Mouse (Mus musculus): ENCODE data around the gene Cep85l.

The Cep85l gene

DNA sequence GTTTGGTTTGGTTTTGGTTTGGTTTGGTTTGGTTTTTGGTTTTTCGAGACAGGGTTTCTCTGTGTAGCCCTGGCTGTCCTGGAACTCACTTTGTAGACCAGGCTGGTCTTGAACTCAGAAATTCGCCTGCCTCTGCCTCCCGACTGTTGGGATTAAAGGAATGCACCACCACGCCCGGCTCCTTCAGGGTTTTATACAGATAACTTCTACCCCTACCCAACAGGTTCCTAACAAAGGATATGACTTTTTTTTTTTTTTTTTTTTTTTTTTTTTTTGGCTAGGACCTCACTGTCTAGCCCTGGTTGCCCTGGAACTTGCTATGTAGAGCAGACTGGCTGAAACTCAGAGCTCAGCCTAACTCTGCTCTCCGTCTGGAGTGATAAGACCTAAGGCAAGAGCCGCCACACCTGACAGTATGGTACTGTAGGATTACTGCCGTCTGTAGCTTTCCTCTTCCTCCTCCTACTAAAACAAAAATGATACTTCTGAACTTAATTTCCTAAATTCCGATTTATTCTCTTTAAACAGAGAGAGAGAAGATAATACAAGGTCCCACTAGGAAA, 37.5 kb downstream of the Cep85l start:
- no peak for DNase-seq (ENCODE audit: low spot score)

DNA sequence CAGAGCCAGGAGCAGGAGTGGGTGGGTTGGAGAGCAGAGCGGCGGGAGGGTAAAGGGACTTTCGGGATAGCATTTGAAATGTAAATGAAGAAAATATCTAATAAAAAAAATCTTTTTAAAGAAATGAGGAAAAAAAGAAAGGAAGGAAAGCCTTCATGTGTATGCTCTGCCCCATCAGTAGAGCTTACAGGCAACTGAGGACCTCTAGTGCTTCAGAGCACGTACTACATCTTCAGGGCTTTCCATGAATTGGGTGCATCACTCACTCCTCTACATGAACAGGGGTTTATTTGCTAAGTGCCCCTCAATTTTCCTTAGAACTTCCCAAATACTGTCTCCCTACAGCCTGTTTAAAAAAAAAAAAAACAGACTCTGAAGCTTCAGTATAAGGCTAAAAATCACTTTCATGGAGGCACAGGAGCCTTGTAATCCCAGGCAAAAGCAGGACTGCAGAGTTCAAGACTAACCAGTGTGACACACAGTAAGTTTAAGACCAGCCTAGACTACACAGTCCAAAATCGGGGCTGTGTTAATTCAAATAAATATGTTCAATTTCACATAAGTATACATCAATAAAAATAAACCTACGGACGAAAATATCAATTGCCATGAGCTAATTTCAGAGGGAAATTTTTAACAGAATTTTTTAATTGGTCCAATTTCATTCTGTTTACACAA, 38.3 kb downstream of the Cep85l start:
- DNase-seq (ENCODE audit: low spot score), result no peak

DNA sequence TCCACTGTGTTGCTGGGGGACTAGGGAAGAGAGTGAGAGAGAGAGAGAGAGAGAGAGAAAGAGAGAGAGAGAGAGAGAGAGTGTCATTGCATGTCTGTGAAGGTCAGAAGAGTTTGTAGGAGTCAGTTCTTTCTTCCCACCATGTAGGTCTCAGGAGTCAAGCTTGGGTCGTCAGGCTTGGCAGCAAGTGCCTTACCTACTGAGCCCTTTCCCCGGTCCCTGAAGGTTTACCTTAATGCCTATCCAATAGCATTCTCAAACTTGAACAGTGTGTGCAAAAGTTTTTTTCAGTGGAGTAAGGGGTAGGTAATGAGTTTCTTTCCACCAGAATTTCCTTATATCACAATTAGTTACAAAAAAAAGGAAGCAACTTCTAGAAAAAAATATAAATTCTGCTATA, 40.7 kb downstream of the Cep85l start:
- no peak for DNase-seq (ENCODE audit: low spot score)

- no peak for DNase-seq (ENCODE audit: low spot score)
Measured at GRCm38 (mm10) chr10:53337162-53337923, 42.4 kb downstream of the Cep85l start, which contains the start of gene Pln. Gene Pln, plus strand, starts transcription at chr10:53337667.

- DNase-seq (ENCODE audit: low spot score), result no peak
Measured at GRCm38 (mm10) chr10:53335974-53336373, 43.8 kb downstream of the Cep85l start.

- no peak for DNase-seq (ENCODE audit: low spot score)
Measured at GRCm38 (mm10) chr10:53335266-53335665, 44.5 kb downstream of the Cep85l start.

DNA sequence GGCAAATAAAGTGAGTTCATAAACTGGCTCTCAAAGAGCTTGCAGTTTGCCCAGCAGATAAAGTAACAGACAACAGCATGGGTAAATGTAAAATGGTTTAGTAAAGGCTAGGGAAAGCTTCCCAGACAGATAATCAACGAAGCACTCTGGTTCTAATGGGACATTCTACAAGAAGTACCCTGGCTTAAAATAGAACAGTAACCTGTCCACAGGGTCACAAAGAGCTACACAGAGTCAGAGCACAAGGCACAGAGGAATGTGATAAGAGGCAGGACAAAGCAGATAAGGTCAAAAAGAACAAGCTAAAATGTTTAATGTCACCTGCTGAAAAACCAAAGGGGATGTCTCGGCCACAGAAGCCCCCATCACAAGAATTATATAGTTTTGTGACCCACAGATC, 47.0 kb downstream of the Cep85l start:
- no peak for DNase-seq (ENCODE audit: low spot score)

DNA sequence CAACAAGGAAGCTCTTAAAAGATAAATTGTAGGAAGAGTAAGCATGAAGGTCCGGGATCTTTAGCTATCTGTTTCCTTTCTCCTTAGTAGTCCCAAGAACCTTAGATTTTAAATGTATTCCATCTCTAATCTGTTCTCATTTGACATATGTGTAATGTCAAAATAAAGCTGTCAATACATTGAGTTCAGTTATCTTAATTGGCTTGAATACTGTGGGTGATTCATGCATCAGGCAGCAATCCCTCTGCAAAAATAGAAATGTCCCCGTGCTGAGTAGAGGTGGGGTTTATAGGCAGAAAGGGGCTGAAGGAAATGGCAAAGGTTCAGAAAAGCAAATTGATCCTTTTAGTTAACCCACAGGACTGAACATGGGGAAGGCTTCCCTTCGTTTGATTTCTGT, 50.5 kb downstream of the Cep85l start:
- DNase-seq (ENCODE audit: low spot score), result no peak

DNA sequence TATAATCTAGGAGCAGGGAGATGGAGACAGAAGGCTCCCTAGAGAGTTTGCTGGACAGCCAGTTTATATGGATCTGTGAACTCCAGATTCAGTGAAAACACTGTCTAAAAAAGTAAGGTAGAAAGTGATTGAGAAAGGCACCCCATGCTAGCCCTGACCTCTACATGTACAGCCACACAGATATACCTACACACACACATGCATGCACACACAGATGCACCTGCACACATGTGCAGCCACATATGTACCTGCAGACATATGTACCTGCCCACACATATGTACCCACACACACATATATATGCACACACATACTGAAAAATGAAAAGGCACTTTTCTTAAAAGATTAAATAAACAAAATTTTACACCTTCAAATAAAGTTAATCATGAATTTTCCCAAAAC, 53.4 kb downstream of the Cep85l start:
- DNase-seq (ENCODE audit: low spot score), result no peak

DNA sequence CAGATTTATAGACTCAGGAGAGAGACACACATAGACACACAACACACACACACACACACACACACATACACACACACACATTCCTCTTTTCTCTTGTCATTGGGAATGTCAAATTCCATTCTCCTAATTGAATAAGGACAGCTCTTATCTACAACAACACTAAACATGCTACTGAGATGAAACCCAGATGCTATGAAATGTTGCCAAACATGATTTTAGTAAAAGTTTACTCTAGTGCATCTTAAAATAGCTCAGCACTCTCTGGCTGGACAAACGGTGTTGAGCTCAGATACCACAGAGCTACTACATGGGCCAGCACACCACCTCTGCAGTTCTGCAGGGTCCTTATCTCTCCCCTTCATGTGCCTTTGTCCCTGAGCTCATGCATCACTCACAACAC, 55.1 kb downstream of the Cep85l start:
- no peak for DNase-seq (ENCODE audit: low spot score)

DNA sequence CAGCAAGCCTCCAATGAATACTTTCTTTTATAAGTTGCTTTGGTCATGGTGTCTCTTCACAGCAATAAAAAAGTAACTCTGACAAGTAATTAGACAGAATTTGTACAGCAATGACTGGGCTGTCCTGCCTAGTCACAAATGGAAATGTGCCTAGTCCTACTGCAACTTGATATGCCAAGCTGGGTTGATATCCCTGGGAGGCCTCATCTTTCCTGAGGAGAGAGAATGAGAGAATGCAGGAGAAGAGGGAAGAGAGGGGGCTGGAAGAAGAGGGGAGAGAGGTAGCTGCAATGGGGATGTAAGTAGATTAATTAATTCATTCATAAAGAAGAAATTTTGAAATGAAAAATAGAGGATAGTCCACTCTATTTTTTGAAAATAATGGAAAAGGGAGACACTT, 56.4 kb downstream of the Cep85l start:
- DNase-seq (ENCODE audit: low spot score), result no peak

DNA sequence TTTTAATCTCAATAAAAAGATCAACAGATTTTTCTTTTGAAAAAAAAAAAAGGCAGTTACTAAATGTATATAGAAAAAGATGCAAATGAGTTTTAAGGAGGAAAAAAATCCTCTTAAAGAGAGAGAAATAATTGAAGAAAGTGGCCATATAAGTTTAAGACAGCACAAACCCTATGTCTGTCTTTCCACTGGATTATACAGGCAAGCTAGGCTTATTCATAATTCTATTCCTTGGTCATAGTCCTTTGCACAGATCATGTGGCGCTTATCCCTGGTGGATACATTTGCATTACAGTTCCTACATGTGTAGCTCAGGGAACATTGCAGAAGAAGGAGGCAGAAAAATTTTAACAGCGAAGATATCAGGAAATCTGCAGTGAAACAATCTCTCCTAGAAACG, 73.1 kb downstream of the Cep85l start:
- no peak for DNase-seq (ENCODE audit: low spot score)

DNA sequence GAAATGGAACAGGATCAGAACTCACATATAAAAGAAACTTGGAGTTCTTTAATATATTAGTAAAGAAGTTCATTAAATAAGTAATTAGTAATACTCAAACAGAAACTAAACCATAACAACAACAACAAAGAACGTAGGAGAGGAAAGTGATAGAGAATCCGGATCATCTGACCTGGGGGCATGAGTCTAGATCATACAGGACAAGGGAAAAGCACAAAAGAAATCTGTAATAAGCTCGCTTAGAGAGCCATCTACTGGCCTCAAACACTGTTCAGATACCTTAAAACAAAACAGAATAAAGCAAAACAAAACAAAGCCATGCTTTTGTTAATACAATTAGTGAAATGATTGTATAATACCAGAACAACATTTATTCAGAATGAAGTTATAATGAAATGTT, 73.9 kb downstream of the Cep85l start:
- no peak for DNase-seq (ENCODE audit: low spot score)

GRCm38 (mm10) chr10:53285147-53285546, 94.6 kb downstream of the Cep85l start:
- DNase-seq (ENCODE audit: low spot score), result no peak

GRCm38 (mm10) chr10:53272228-53272627, 107.5 kb downstream of the Cep85l start:
- DNase-seq (ENCODE audit: low spot score), result no peak

DNA sequence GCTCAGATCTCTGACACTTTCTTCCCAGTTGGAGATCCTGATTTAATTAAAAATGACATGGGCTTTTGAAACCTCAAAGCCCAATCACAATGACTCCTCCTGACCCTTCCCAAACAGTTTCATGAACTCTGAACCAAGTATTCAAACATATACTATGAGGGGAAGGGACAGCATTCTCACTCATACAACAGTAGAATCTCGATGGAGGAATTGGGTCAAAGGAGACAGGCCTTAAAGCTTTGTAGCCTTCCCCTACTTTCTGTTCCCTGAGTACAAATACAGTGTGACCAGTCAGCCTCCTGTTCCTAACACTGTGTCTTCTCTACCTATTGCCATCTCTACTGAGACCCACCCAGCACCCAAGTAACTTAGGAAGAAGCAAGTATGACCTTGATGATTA, 117.7 kb downstream of the Cep85l start:
- DNase-seq (ENCODE audit: low spot score), result no peak

- DNase-seq (ENCODE audit: low spot score), result no peak
Measured at GRCm38 (mm10) chr10:53235381-53235780, 144.4 kb downstream of the Cep85l start.

GRCm38 (mm10) chr10:53234683-53235082, 145.1 kb downstream of the Cep85l start:
- DNase-seq (ENCODE audit: low spot score), result no peak

DNA sequence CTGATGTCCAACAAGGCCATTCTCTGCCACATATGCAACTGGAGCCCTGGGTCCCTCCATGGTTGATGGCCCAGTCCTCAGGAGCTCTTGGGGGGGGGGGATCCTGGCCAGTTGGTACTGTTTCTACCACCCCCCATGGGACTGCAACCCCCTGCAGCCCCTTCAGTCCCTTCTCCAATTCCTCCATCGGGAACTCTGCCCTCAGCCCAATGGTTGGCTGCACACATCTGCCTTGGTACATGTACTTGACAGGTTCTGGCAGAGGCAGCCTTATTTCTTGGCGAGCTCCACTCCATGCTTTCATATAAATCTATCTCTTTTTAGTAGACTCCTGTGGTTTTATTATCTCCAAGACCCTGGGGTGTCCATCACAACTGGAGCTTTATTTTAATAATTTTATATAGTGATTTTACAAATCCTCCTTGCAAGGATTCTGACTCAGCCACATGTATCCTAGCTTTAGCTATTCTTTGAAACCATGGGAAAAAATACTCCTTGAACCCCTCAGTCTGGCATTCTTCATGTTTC, 145.6 kb downstream of the Cep85l start:
- DNase-seq (ENCODE audit: low spot score), result no peak

DNA sequence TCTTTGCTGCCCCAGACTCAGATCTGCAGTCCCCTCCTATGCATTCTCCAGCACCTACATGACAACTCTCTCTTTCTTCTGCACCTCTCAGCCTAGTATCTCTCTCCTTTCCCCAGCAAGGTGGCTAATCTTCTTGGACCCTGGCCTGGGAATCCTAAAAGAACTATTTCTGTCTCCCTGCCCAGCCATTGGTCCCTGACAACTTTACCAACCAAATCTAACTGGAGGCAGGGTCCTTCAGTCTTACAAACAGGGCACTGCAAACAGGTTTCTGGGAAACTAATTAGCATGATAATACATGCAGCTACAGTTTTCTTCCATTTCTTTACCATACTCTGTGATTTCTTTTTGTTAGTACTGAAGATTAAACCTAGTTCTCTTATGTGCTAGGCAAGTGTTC, 148.9 kb downstream of the Cep85l start:
- no peak for DNase-seq (ENCODE audit: low spot score)

DNA sequence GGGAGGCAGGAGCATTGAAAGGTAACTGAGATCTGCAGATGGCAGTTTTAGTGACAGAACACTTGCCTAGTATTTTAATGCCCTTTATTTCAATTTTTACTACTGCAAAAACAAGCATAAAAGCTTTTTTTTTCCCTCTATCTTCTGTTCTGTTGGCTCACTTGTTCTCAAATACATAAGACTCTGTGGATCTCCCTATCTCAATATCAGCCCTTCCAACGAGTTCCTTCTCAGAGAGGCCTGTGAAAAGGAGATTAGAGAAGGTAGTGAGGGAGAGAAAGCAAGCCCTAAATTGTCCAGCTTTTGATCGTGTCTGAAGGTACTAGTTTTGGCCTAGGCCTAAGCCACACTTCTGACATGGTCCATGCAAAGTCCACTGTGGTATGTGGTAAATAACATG, 150.6 kb downstream of the Cep85l start:
- DNase-seq (ENCODE audit: low spot score), result no peak

Data from ovary, postnatal 36 days (tissue).